Mouse (Mus musculus) ovary, postnatal 10 days (tissue): ENCODE measurements at regions not wholly inside any gene's neighbourhood (a gene's known extent, or its start where the extent isn't known, plus 50 kb on each side); places are given as distances from the start of the nearest gene placed in this dataset.

ENCODE experiments used
- DNase-seq: peaks from one replicate; pipeline ENCODE4 v3.0.0; 2022; ENCODE audit warnings: low spot score

GRCm38 (mm10) chr3:14381421-14381992 is 99.0 kb upstream of the Slc7a12 start:
- peak; percentile 22 for DNase-seq

GRCm38 (mm10) chr3:14390656-14391055 is 89.8 kb upstream of the Slc7a12 start:
- DNase-seq, result no peak

GRCm38 (mm10) chr3:14398676-14399075 is 81.8 kb upstream of the Slc7a12 start:
- DNase-seq, result no peak

- no peak for DNase-seq
Measured at GRCm38 (mm10) chr3:14408435-14409125, 71.9 kb upstream of the Slc7a12 start.
